Mouse (Mus musculus) embryo, embryonic 10.5 days (tissue): ENCODE measurements around the gene Mfng.
A peak's percentile ranks its signal among the peaks of the same experiment; 100 is the strongest.

Experiments
- DNase-seq: peaks from one replicate; pipeline ENCODE4 v3.0.0-alpha.2; 2015; ENCODE audit warnings: low spot score

The Mfng gene

GRCm38 (mm10) chr15:78715856-78716255 is 57.4 kb downstream of the Mfng start:
- DNase-seq = no peak

GRCm38 (mm10) chr15:78713751-78714150 is 59.5 kb downstream of the Mfng start:
- no peak for DNase-seq

GRCm38 (mm10) chr15:78712335-78713258 is 60.7 kb downstream of the Mfng start:
- DNase-seq = peak; percentile 56

GRCm38 (mm10) chr15:78711935-78712334 is 61.3 kb downstream of the Mfng start:
- DNase-seq = no peak

- no peak for DNase-seq
Observed at GRCm38 (mm10) chr15:78710634-78711033, 62.6 kb downstream of the Mfng start.

- peak; percentile 53 for DNase-seq
Observed at GRCm38 (mm10) chr15:78709767-78710166, 63.5 kb downstream of the Mfng start.

- DNase-seq = no peak
Observed at GRCm38 (mm10) chr15:78706630-78707029, 66.6 kb downstream of the Mfng start.
